Mouse (Mus musculus) kidney, embryonic 16.5 days (tissue): ENCODE results near the gene Gsdma2. TPM values are rescaled to one million over a fixed set of nuclear protein-coding genes. Genes with fewer than 3 reads are reported as not detected.
"Not testable (repeated sequence)": the region's sequence is repeated elsewhere in the genome, so short reads cannot be mapped to it uniquely, and the experiment has no call there.

Source experiments
- ATAC-seq: fragments of 200-750 bp; cut with Nextera tagmentation; 2 replicates; pipeline ENCODE4 v1.8.0; 2017; ENCODE audit warnings: moderate TSS enrichment; ENCODE audit not compliant: low FRiP score, low TSS enrichment
- H3K27ac ChIP-seq: fragments of 300-500 bp; sonication (generic); 2 replicates; pipeline ENCODE4 v1.5.1; 2014; ENCODE audit warnings: low read length
- H3K27me3 ChIP-seq: fragments of 300-500 bp; sonication (generic); 2 replicates; pipeline ENCODE4 v1.6.1; 2014; ENCODE audit warnings: low read length, control low read depth, mixed read lengths; ENCODE audit not compliant: insufficient read depth
- H3K36me3 ChIP-seq: fragments of 300-500 bp; sonication (generic); 2 replicates; pipeline ENCODE4 v1.6.1; 2014; ENCODE audit warnings: low read length, control low read depth, mixed read lengths; ENCODE audit not compliant: insufficient read depth
- H3K4me1 ChIP-seq: fragments of 300-500 bp; sonication (generic); 2 replicates; pipeline ENCODE4 v1.6.1; 2014; ENCODE audit warnings: low read length, control low read depth, mixed read lengths; ENCODE audit not compliant: insufficient read depth
- H3K4me2 ChIP-seq: fragments of 300-500 bp; sonication (generic); replicated peaks from 2 replicates; pipeline ENCODE4 v1.6.1; 2014; ENCODE audit warnings: low read depth, low read length
- H3K4me3 ChIP-seq: fragments of 300-500 bp; sonication (generic); 2 replicates; pipeline ENCODE4 v1.5.1; 2014; ENCODE audit warnings: mild to moderate bottlenecking, low read length
- H3K9ac ChIP-seq: fragments of 300-500 bp; sonication (generic); replicated peaks from 2 replicates; pipeline ENCODE4 v1.6.1; 2014; ENCODE audit warnings: low read length
- H3K9me3 ChIP-seq: fragments of 300-500 bp; sonication (generic); 2 replicates; pipeline ENCODE4 v1.6.1; 2016; ENCODE audit warnings: low read length, control low read depth
- WGBS: fragments of 180-500 bp; shearing (Covaris S2); extraction: QIAGEN DNeasy Blood & Tissue Kit; methylation state at CpG from one replicate; pipeline ENCODE4 v1.1.7; 2014; 5-methylcytosine and 5-hydroxymethylcytosine counted together
- polyA plus RNA-seq: library from polyadenylated mRNA; unstranded; fragments of >200 nt; fragmentation: Nextera tagmentation; extraction: Ambion mirVana; gene quantifications from 2 replicates; pipeline ENCODE4 v1.2.1, GENCODE M21; 2015

Gene Gsdma2
- polyA plus RNA-seq, 1 experiment from 2014 or later: not detected

GRCm38 (mm10) chr11:98680595-98680994 lies 34.0 kb downstream of the Gsdma2 start:
- H3K4me2 ChIP-seq, H3K36me3 ChIP-seq, H3K9ac ChIP-seq, H3K4me3 ChIP-seq, ATAC-seq, H3K9me3 ChIP-seq, H3K27ac ChIP-seq, H3K27me3 ChIP-seq: not testable (repeated sequence)
- WGBS: 88% methylated on average over 4 of the region's 4 CpGs
- H3K4me1 ChIP-seq: peaks cover 34% of the 10 kb centered on the region

DNA sequence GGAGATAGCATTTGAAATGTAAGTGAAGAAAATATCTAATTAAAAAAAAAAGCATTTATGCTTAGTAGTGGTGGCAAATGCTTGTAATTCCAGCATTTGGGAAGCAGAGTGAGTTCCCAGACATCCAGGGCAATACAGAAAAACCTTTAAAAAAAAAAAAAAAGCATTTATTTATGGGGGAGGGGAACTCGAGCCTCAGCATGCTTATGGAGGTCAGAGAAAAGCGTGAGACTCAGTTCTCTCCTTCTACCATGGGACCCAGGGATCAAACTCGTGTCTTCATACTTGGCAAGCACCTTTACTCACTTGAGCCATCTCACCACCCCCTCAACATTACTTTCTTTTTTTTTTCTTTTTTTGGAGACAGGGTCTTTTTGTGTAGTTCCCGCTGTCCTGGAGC lies 34.6 kb downstream of the Gsdma2 start:
- no peak overlapping the region for H3K4me3 ChIP-seq
- H3K27me3 ChIP-seq: no peaks in the 10 kb centered on the region
- WGBS: 79% methylated on average over 4 of the region's 4 CpGs
- ATAC-seq: no peak
- H3K9me3 ChIP-seq: no peaks in the 10 kb centered on the region
- H3K9ac ChIP-seq: no peak overlapping the region
- H3K36me3 ChIP-seq: peaks cover 10% of the 10 kb centered on the region
- H3K4me1 ChIP-seq: peaks cover 35% of the 10 kb centered on the region
- no peak overlapping the region for H3K27ac ChIP-seq
- no peak overlapping the region for H3K4me2 ChIP-seq

- Histone ChIP-seq H3K4me2 (peak within 1 kb of the TSS; percentile 83), H3K9ac (peak within 1 kb of the TSS; percentile 99), H3K27ac (peak within 1 kb of the TSS; percentile 86), H3K4me1 (peaks cover 37% of the 10 kb centered on the region), H3K36me3 (peaks cover 18% of the 10 kb centered on the region), H3K27me3 (no peaks in the 10 kb centered on the region), H3K4me3 (peak within 1 kb of the TSS; percentile 97), H3K9me3 (no peaks in the 10 kb centered on the region)
- ATAC-seq: peak; percentile 95
- WGBS: 5% methylated on average over 45 of the region's 45 CpGs
Observed at GRCm38 (mm10) chr11:98681786-98682745, 35.5 kb downstream of the Gsdma2 start, which contains the start of gene Psmd3. TSS of gene Psmd3 (plus strand) at chr11:98682554.

DNA sequence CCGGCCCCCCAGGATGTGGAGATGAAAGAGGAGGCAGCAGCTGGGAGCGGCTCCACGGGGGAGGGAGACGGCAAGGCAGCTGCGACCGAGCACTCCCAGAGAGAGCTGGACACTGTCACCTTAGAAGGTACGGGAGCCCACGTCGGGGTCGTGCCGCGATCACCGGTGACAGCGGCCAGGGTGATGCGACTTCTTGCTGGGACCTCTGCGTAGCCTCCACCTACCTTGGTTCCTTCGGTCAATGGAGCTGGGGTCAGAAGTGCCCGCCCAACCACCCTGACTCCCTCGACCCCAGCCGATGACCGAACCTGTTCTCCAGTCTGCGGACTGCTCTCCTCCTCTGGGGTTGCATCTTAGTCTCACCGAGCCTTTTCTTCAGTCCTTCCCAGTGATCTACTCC lies 36.3 kb downstream of the Gsdma2 start:
- H3K9ac ChIP-seq: peak overlapping the region; percentile 99
- H3K9me3 ChIP-seq: no peaks in the 10 kb centered on the region
- peak overlapping the region; percentile 97 for H3K4me3 ChIP-seq
- peaks cover 42% of the 10 kb centered on the region for H3K4me1 ChIP-seq
- H3K27ac ChIP-seq: peak overlapping the region; percentile 81
- ATAC-seq: peak; percentile 13
- under 1% methylated on average over 23 of the region's 23 CpGs for WGBS
- H3K36me3 ChIP-seq: peaks cover 26% of the 10 kb centered on the region
- no peaks in the 10 kb centered on the region for H3K27me3 ChIP-seq
- H3K4me2 ChIP-seq: peak overlapping the region; percentile 83

GRCm38 (mm10) chr11:98685642-98686041 lies 39.1 kb downstream of the Gsdma2 start:
- Histone ChIP-seq H3K27me3 (no peaks in the 10 kb centered on the region), H3K4me1 (peaks cover 42% of the 10 kb centered on the region), H3K9me3 (no peaks in the 10 kb centered on the region), H3K4me2 (no peak overlapping the region), H3K9ac (0 out of 2 replicates have a peak overlapping the region, but pooled peaks have one; percentile 26), H3K27ac (peak overlapping the region; percentile 91), H3K36me3 (peaks cover 49% of the 10 kb centered on the region), H3K4me3 (no peak overlapping the region)
- no peak for ATAC-seq
- WGBS: 92% methylated on average over 9 of the region's 9 CpGs

GRCm38 (mm10) chr11:98686976-98687375 lies 40.4 kb downstream of the Gsdma2 start:
- WGBS: 57% methylated on average over 4 of the region's 4 CpGs
- H3K27ac ChIP-seq: peak overlapping the region; percentile 91
- no peak overlapping the region for H3K4me2 ChIP-seq

GRCm38 (mm10) chr11:98688009-98688408 lies 41.5 kb downstream of the Gsdma2 start:
- Histone ChIP-seq H3K36me3 (peaks cover 70% of the 10 kb centered on the region), H3K27me3 (no peaks in the 10 kb centered on the region), H3K9me3 (no peaks in the 10 kb centered on the region), H3K27ac (peak overlapping the region; percentile 88), H3K4me1 (peaks cover 36% of the 10 kb centered on the region), H3K4me3 (no peak overlapping the region), H3K4me2 (no peak overlapping the region), H3K9ac (no peak overlapping the region)
- 77% methylated on average over 8 of the region's 8 CpGs for WGBS
- no peak for ATAC-seq

More at GRCm38 (mm10) chr11:98686976-98687375, 40.4 kb downstream of the Gsdma2 start:
- H3K4me1 ChIP-seq: peaks cover 36% of the 10 kb centered on the region
- peak; percentile 74 for ATAC-seq
- H3K27me3 ChIP-seq: no peaks in the 10 kb centered on the region
- no peak overlapping the region for H3K4me3 ChIP-seq
- H3K36me3 ChIP-seq: peaks cover 62% of the 10 kb centered on the region
- H3K9ac ChIP-seq: no peak overlapping the region
- no peaks in the 10 kb centered on the region for H3K9me3 ChIP-seq

DNA sequence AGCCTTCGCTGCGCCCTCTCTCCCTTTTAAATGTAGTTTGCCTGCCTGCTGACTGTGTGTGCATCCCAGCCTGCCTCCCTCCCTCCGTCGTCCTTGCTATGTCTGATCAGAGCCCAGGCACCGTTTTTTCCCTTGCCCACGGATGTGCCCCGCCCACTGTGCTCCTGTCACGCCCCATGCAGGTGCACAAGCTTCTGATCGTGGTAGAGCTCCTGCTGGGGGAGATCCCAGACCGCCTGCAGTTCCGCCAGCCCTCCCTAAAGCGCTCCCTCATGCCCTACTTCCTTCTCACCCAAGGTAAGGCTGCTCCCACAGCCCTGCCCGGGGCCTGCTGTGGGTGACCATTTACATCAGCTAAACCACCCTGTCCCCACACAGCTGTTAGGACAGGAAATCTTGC lies 46.6 kb downstream of the Gsdma2 start:
- Histone ChIP-seq H3K4me1 (no peaks in the 10 kb centered on the region), H3K9ac (no peak overlapping the region), H3K9me3 (no peaks in the 10 kb centered on the region), H3K4me2 (no peak overlapping the region), H3K27me3 (no peaks in the 10 kb centered on the region), H3K36me3 (peaks cover 74% of the 10 kb centered on the region), H3K4me3 (no peak overlapping the region), H3K27ac (no peak overlapping the region)
- WGBS: 66% methylated on average over 13 of the region's 13 CpGs
- ATAC-seq: no peak

- Histone ChIP-seq H3K9me3 (no peaks in the 10 kb centered on the region), H3K27ac (no peak overlapping the region), H3K4me2 (no peak overlapping the region), H3K36me3 (peaks cover 70% of the 10 kb centered on the region), H3K27me3 (no peaks in the 10 kb centered on the region), H3K4me1 (no peaks in the 10 kb centered on the region), H3K4me3 (no peak overlapping the region), H3K9ac (no peak overlapping the region)
- ATAC-seq: no peak
- WGBS: 88% methylated on average over 8 of the region's 9 CpGs
Observed at GRCm38 (mm10) chr11:98693746-98694145, 47.2 kb downstream of the Gsdma2 start.

DNA sequence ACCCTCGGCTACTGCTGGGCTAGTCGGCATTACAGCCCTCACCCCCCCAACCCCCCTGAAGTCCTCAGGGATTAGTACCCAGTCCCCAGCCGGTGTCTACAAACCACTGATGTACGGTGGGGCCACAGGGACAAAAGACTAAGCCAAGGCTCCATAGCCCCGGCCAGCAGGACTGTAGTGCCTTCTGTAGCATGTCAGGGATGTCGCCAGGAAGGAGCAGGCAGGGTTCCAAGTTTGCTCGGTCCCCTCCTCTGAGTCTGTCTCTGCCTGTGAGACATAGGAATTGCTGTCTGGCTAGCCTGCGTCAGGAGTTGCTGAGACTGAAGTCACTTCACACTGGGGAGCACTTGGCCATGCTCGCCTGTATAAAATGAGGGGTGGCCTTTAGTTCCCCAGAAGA lies 47.7 kb downstream of the Gsdma2 start:
- no peak overlapping the region for H3K27ac ChIP-seq
- 73% methylated on average over 9 of the region's 9 CpGs for WGBS
- no peak for ATAC-seq

More for the DNA sequence above, 47.7 kb downstream of the Gsdma2 start:
- Histone ChIP-seq H3K4me1 (no peaks in the 10 kb centered on the region), H3K4me3 (no peak overlapping the region), H3K4me2 (no peak overlapping the region), H3K36me3 (peaks cover 68% of the 10 kb centered on the region), H3K9me3 (no peaks in the 10 kb centered on the region), H3K27me3 (no peaks in the 10 kb centered on the region), H3K9ac (no peak overlapping the region)
